Mouse (Mus musculus): ENCODE measurements around the gene Psma6. TPM values are rescaled to one million over a fixed set of nuclear protein-coding genes. Genes with fewer than 3 reads are reported as not detected.
"Not testable (repeated sequence)": the region's sequence is repeated elsewhere in the genome, so short reads cannot be mapped to it uniquely, and the experiment has no call there.

Gene Psma6
- total RNA-seq, 4 experiments from 2014 or later, result 157 to 164 (median 160) TPM

GRCm38 (mm10) chr12:55392733-55393577 lies 8.9 kb downstream of the Psma6 start:
- DNase-seq (ENCODE audit: low spot score in 2 of 2), result no peak

GRCm38 (mm10) chr12:55395601-55396000 lies 11.6 kb downstream of the Psma6 start:
- DNase-seq (ENCODE audit: low spot score in 2 of 2), result not testable (repeated sequence)

- DNase-seq (ENCODE audit: low spot score in 2 of 2), result no peak
Measured at GRCm38 (mm10) chr12:55396536-55396935, 12.5 kb downstream of the Psma6 start.

DNA sequence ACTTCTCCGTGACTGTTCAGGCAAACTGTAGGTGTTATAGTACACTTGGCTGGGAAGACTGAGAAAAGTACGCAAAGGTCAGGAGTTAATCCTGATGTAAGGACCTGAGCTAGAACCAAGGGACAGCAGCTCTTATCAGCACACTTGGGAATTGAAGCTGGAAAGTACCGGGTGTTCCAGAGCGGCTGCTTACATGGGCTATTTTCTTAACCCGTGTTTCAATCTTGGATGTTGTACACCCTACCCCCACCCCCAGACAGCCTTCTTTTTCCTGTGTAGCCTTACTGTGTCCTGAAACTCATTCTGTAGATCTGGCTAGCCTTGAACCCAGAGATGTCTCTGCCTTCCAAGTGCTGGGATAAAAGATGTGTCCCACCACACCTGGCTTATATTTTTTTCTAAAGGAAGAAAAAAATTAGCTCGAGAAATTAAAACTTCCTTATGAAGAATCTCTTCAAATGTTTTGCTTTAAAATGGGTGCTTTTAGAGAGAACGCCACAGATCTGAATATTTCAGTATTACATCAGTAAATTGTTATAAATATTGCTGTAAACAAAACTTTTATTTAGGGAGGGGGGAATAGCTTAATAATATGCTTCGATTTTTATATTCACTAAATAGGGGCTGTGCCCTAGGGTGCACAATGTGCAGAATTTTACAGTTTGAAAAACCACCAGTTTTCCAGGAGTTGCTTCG lies 13.7 kb downstream of the Psma6 start:
- DNase-seq (ENCODE audit: low spot score in 2 of 2), result no peak

GRCm38 (mm10) chr12:55398240-55399127 lies 14.5 kb downstream of the Psma6 start:
- DNase-seq (ENCODE audit: low spot score in 2 of 2), result peak; percentile 81 to 89

DNA sequence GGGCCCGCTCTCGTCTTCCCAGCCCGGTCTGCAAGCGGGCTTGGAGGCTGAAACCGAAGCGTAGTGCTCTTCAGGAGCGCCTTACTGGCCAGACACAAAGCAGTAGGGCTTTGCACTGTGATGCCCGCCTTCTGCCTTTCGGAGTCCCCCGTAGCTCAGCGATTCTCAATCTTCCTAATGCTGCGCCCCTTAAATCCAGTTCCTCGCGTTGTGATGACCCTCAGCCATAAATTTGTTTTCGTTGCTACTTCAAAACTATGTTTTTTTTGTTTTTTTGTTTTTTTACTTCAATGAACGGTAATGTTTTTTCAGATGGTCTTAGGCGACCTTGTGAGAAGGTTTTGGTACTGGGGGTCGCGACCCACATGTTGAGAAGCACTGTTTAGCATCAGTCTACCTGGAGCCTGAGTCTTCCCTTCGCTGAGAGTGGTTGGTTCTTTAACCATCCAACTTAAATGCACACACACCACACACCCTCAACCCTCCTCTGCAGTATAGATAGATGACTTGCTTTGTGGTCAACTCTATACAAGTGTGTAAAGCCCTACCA lies 15.2 kb downstream of the Psma6 start:
- DNase-seq (ENCODE audit: low spot score in 2 of 2), result no peak

DNA sequence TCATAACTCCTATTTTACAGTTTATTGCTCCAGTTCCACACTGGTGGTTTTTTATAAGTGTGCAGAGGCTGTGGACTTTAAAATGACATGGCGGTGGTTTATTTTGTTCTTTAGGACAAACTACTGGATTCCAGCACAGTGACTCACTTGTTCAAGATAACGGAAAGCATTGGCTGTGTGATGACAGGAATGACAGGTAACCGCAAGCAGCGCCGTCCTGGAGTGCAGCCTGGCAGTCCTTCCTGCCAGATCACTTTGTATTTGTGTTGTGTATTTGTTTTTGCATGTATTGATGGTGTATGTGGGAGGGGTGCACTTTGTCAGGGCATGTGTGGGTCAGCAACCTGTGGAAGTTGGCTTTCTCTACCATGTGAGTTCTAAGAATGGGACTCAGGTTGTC lies 23.9 kb downstream of the Psma6 start:
- DNase-seq (ENCODE audit: low spot score in 2 of 2), result no peak

GRCm38 (mm10) chr12:55415255-55415654 lies 31.2 kb downstream of the Psma6 start:
- DNase-seq (ENCODE audit: low spot score in 2 of 2), result no peak

GRCm38 (mm10) chr12:55415762-55416161 lies 31.7 kb downstream of the Psma6 start:
- DNase-seq (ENCODE audit: low spot score in 2 of 2), result no peak

DNA sequence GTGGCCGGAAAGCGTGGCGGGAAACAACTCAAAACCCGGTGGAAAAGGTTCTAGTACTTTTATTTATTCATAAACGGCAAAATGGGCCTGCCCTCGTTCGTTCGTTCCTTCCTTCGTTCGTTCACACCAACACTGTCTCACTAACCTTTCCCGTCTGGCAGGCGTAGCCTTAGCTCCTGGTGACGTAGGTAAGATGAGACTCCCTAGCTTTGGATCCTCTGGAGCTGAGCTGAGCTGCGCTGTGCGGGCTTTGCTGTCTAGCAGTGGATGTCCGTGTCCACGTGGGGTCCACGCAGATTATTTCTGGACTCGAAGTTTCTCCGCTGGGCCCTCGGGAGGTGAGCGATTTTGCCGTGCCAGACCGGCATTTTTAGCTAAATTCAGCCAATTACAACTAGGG lies 36.2 kb downstream of the Psma6 start:
- DNase-seq (ENCODE audit: low spot score in 2 of 2), result no peak

DNA sequence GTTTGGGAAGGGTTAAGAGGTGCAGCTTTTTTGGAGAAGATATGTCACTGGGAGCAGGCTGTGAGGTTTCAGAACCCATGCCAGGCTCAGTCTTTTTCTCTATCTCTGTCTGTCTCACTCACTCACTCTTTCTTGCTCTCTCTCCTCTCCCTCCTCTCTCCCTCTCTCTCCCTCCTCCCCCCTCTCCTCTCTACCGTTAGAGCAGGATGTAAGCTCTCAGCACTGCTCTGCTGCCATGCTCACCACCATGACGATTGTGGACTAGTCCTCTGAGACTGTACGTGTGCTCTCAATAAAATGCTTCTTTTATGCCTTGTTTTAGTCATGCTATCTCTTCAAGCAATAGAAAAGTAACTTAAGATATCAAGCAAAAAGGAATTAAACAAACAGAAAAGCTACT lies 38.0 kb downstream of the Psma6 start:
- DNase-seq (ENCODE audit: low spot score in 2 of 2), result no peak

- DNase-seq (ENCODE audit: low spot score in 2 of 2), result no peak
Measured at GRCm38 (mm10) chr12:55426300-55426699, 42.3 kb downstream of the Psma6 start.

DNA sequence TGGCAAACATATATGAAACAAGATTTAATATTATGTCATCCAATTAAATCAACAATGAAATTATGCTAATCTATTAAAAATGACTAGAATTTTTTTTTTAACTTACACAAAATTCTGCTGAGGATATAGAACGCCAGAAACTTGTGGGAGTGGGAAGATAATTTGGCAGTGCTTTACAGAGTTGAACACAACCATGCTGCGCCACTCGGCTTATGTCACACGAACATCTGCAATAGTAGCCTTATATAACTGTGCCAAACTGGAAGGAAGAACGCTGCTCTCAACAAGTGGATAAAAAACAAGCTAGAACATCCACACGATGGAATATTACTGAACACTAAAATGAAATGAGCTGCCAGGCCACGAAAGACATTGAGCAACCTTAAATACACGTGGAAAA lies 45.2 kb downstream of the Psma6 start:
- no peak for DNase-seq (ENCODE audit: low spot score in 2 of 2)

GRCm38 (mm10) chr12:55429956-55430355 lies 45.9 kb downstream of the Psma6 start:
- no peak for DNase-seq (ENCODE audit: low spot score in 2 of 2)

DNA sequence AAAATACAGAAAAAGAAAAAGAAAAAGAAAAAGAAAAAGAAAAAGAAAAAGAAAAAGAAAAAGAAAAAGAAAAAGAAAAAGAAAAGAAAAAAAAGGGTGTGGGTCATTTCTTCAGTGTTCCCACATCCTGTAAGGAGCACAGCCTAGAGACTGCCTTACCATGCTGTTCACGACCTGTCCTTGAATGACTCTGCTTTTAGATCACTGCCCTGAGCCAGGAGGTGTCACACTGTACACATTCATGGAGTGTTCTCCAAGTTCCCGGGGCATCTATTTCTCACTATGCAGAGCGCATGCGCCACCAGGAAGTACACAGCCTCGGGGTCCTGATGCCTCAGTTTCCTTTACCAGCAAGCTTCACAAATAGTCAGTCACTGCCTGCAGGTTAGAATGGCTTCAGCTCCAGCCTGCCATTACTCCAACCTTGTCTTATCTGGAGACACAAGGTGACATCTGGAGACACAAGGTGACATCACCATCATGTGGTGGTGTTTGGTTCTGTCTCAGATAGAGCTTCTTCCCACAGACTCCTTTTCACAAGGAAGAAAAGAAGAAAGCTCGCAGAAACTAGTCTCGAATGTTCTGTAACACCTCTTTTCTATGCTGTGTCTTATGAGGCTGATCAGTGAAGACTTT lies 48.4 kb downstream of the Psma6 start:
- no peak for DNase-seq (ENCODE audit: low spot score in 2 of 2)

DNA sequence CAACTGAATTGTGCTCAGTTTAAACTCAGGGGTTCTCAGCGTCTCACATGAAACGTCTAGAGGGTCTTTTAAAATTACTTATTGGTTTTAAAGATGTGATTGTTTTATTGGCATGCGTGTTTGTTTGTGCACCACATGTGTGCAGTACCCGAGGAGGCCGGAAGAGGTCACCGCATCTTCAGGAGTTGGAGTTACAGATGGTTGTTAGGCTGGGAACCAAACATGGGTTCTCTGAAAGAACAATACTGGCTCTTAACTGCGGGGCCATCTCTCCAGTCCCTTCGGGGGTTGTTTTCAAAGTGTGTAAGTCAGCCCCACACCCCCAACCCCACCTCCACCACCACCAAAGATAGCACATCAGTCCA lies 48.9 kb downstream of the Psma6 start:
- DNase-seq (ENCODE audit: low spot score in 2 of 2), result no peak

GRCm38 (mm10) chr12:55433802-55434435 lies 49.9 kb downstream of the Psma6 start:
- no peak for DNase-seq (ENCODE audit: low spot score in 2 of 2)

GRCm38 (mm10) chr12:55435080-55435479 lies 51.1 kb downstream of the Psma6 start:
- no peak for DNase-seq (ENCODE audit: low spot score in 2 of 2)

GRCm38 (mm10) chr12:55437122-55437826 lies 53.3 kb downstream of the Psma6 start:
- DNase-seq (ENCODE audit: low spot score in 2 of 2), result no peak

GRCm38 (mm10) chr12:55438058-55438457 lies 54.0 kb downstream of the Psma6 start:
- no peak for DNase-seq (ENCODE audit: low spot score in 2 of 2)
